Mouse (Mus musculus) kidney, postnatal 10 days (tissue): Measurements from ENCODE around the gene Mall.

ENCODE experiments used
- DNase-seq: peaks from one replicate; pipeline ENCODE4 v3.0.0; 2021; ENCODE audit warnings: mixed read lengths

Gene Mall

GRCm38 (mm10) chr2:127728661-127729450 is 876 bp downstream of the Mall start:
- peak; percentile 34 for DNase-seq

GRCm38 (mm10) chr2:127728146-127728545 is 1.6 kb downstream of the Mall start:
- no peak for DNase-seq

GRCm38 (mm10) chr2:127723193-127723592 is 6.5 kb downstream of the Mall start:
- DNase-seq: no peak

- DNase-seq: peak; percentile 92
These were observed 7.4 kb downstream of the Mall start for GRCm38 (mm10) chr2:127722176-127722892.

GRCm38 (mm10) chr2:127718839-127719468 is 10.8 kb downstream of the Mall start:
- DNase-seq: no peak

GRCm38 (mm10) chr2:127714726-127715125 is 15.0 kb downstream of the Mall start:
- DNase-seq: no peak

- no peak for DNase-seq
These were observed 20.9 kb downstream of the Mall start for GRCm38 (mm10) chr2:127708792-127709191.

GRCm38 (mm10) chr2:127708060-127708459 is 21.7 kb downstream of the Mall start:
- DNase-seq: no peak

- no peak for DNase-seq
These were observed 24.5 kb downstream of the Mall start for GRCm38 (mm10) chr2:127705267-127705666.

- no peak for DNase-seq
These were observed 40.5 kb downstream of the Mall start for GRCm38 (mm10) chr2:127689239-127689638.

- DNase-seq: peak; percentile 80
These were observed 45.9 kb downstream of the Mall start for GRCm38 (mm10) chr2:127683687-127684331.

GRCm38 (mm10) chr2:127667843-127668506 is 61.8 kb downstream of the Mall start:
- DNase-seq: no peak

GRCm38 (mm10) chr2:127667015-127667414 is 62.7 kb downstream of the Mall start:
- no peak for DNase-seq

GRCm38 (mm10) chr2:127662708-127663107 is 67.0 kb downstream of the Mall start:
- no peak for DNase-seq

- DNase-seq: peak; percentile 81
These were observed 73.5 kb downstream of the Mall start, which contains the start of gene Mal for GRCm38 (mm10) chr2:127656086-127656720. Mal (minus strand) TSS chr2:127656695.

GRCm38 (mm10) chr2:127655419-127655818 is 74.3 kb downstream of the Mall start:
- DNase-seq: no peak

GRCm38 (mm10) chr2:127654786-127655185 is 74.9 kb downstream of the Mall start:
- DNase-seq: no peak
